Mouse (Mus musculus) heart, adult 2 months (tissue): ENCODE data around the gene Alg3. TPM values are rescaled to one million over a fixed set of nuclear protein-coding genes. Genes with fewer than 3 reads are reported as not detected.
A peak's percentile ranks its signal among the peaks of the same experiment; 100 is the strongest.

Experiments used
- DNase-seq, 2 experiments: peaks; one replicate each; pipeline ENCODE4 v3.0.0; 2021
- H3K27ac ChIP-seq: fragments of 200-600 bp; 2 replicates; pipeline ENCODE4 v1.8.1; 2022
- H3K27me3 ChIP-seq: fragments of 200-500 bp; 2 replicates; pipeline ENCODE4 v1.6.1; 2012; ENCODE audit warnings: mild to moderate bottlenecking, low read length, inconsistent platforms, mixed read lengths; ENCODE audit not compliant: control insufficient read depth, insufficient read depth
- H3K36me3 ChIP-seq: fragments of 200-500 bp; 2 replicates; pipeline ENCODE4 v1.6.1; 2012; ENCODE audit warnings: low read length, inconsistent platforms; ENCODE audit not compliant: control insufficient read depth, insufficient read depth
- H3K4me1 ChIP-seq: fragments of 200-500 bp; 2 replicates; pipeline ENCODE4 v1.6.1; 2011; ENCODE audit warnings: low read length; ENCODE audit not compliant: control insufficient read depth, insufficient read depth
- H3K4me3 ChIP-seq: fragments of 200-600 bp; 2 replicates; pipeline ENCODE4 v1.8.1; 2022
- H3K79me2 ChIP-seq: fragments of 200-500 bp; replicated peaks from 2 replicates; pipeline ENCODE4 v1.6.1; 2012; ENCODE audit warnings: mild to moderate bottlenecking, inconsistent platforms, low read length, moderate library complexity, mixed read lengths; ENCODE audit not compliant: control insufficient read depth, insufficient read depth
- H3K9ac ChIP-seq: fragments of 200-500 bp; 2 replicates; pipeline ENCODE4 v1.6.1; 2012; ENCODE audit warnings: low read depth, mild to moderate bottlenecking, control low read depth, inconsistent platforms, low read length, mixed read lengths
- CTCF ChIP-seq: fragments of 200-600 bp; IDR thresholded peaks from 2 replicates; pipeline ENCODE4 v1.8.1; 2022; ENCODE audit warnings: antibody characterized with exemption, mild to moderate bottlenecking, moderate library complexity
- EP300 ChIP-seq: fragments of 200-500 bp; IDR thresholded peaks from 2 replicates; pipeline ENCODE4 v1.6.1; 2011; ENCODE audit warnings: low read depth, low read length, control low read depth; ENCODE audit not compliant: insufficient read depth
- POLR2A ChIP-seq: fragments of 200-500 bp; IDR thresholded peaks from 2 replicates; pipeline ENCODE4 v1.6.1; 2011; ENCODE audit warnings: mild to moderate bottlenecking, low read depth, low read length, control low read depth; ENCODE audit not compliant: insufficient read depth
- WGBS: fragments of 180-500 bp; shearing (Covaris S2); methylation state at CpG from one replicate; pipeline ENCODE4 v1.1.7; 2018; 5-methylcytosine and 5-hydroxymethylcytosine counted together
- intact Hi-C: fragments of 180-260 bp; cut with DNase I; formaldehyde crosslinking; loops from one replicate; pipeline ENCODE4 v1.15.1; 2025
- long read RNA-seq: library from polyadenylated mRNA; stranded (forward); transcript quantifications from one replicate; pipeline ENCODE4 v2.0.0, GENCODE M21; 2021
- polyA plus RNA-seq: library from polyadenylated mRNA; depleted of rRNA; stranded (reverse); fragments of >200 nt; gene quantifications from 2 replicates; pipeline ENCODE4 v1.2.3, GENCODE M21; 2012; rRNA removed
- total RNA-seq, 2 experiments: library from RNA; stranded (reverse); gene quantifications; 2 replicates each; pipeline ENCODE4 v1.2.3; 2021

Gene Alg3
- total RNA-seq, result 10 to 100 TPM in 1 of 2 experiments, 1 to 10 TPM in 1; 9.9 to 10.4 TPM
- 19.2 and 19.5 TPM in 2 replicates for polyA plus RNA-seq
- long read RNA-seq, transcript Alg3-201 (9 exons, 1,451 nt), result major isoform, 10 of 11 reads
- long read RNA-seq, partial matches to known transcripts, result 0 of 11 reads
- long read RNA-seq, other reads (novel, unspliced or antisense), result 0 of 11 reads

- no peaks in the 10 kb centered on the region for H3K79me2 ChIP-seq
- 2% methylated on average over 41 of the region's 41 CpGs for WGBS
- intact Hi-C loops, result loop anchor here (1.0 to 5.0 kb wide), 4 partner anchors 9 to 113 kb away; partner anchors contain the start of genes Abcf3, Dvl3 and Eif2b5
Measured at GRCm38 (mm10) chr16:20611357-20612227, at the start of gene Alg3, which contains the start of the genes Eef1akmt4 and Gm49333. Gene Alg3, minus strand, starts transcription at chr16:20611735. Gene Eef1akmt4, plus strand, starts transcription at chr16:20611593. Gene Gm49333, plus strand, starts transcription at chr16:20611610.

GRCm38 (mm10) chr16:20657661-20658060 lies 46.1 kb upstream of the Alg3 start:
- intact Hi-C loops, result no loop called here
- DNase-seq, result no peak
- no peak overlapping the region for H3K27ac ChIP-seq
- TF ChIP-seq POLR2A, result no peak
- no peak for TF ChIP-seq EP300
- no peak for TF ChIP-seq CTCF
- H3K4me3 ChIP-seq, result no peak overlapping the region
- H3K27me3 ChIP-seq, result no peaks in the 10 kb centered on the region
- peaks cover 1% of the 10 kb centered on the region; the same call in 1 of the 2 replicates for H3K4me1 ChIP-seq
- H3K9ac ChIP-seq, result no peak overlapping the region
- H3K79me2 ChIP-seq, result peaks cover 1% of the 10 kb centered on the region; the same call in 1 of the 2 replicates
- 82% methylated on average over 4 of the region's 4 CpGs for WGBS
- H3K36me3 ChIP-seq, result peaks cover 5% of the 10 kb centered on the region

More at GRCm38 (mm10) chr16:20611357-20612227, at the start of gene Alg3, which contains the start of the genes Eef1akmt4 and Gm49333:
- H3K36me3 ChIP-seq, result no peaks in the 10 kb centered on the region
- H3K27ac ChIP-seq, result peak within 1 kb of the TSS; percentile 74
- H3K9ac ChIP-seq, result peak within 1 kb of the TSS; percentile 92
- H3K4me1 ChIP-seq, result peaks cover 1% of the 10 kb centered on the region
- peak; percentile 88 to 93 for DNase-seq
- TF ChIP-seq POLR2A (peak; percentile 51), EP300 (no peak), CTCF (peak; percentile 25; the same call in 1 of the 2 replicates)
- peak within 1 kb of the TSS; percentile 61 for H3K4me3 ChIP-seq
- H3K27me3 ChIP-seq, result no peaks in the 10 kb centered on the region

- Histone ChIP-seq H3K27ac (no peak overlapping the region), H3K27me3 (no peaks in the 10 kb centered on the region), H3K36me3 (peaks cover 8% of the 10 kb centered on the region), H3K4me3 (no peak overlapping the region), H3K79me2 (peaks cover 5% of the 10 kb centered on the region), H3K4me1 (peaks cover 4% of the 10 kb centered on the region), H3K9ac (no peak overlapping the region)
- DNase-seq, result no peak
- no peak for TF ChIP-seq POLR2A
- no peak for TF ChIP-seq EP300
- TF ChIP-seq CTCF, result peak; percentile 37
- WGBS, result 43% methylated on average over 2 of the region's 2 CpGs
- intact Hi-C loops, result loop anchor here (2.0 to 5.0 kb wide), 2 partner anchors 105 to 136 kb away; partner anchors contain the start of genes Abcf3 and Dvl3
Measured at GRCm38 (mm10) chr16:20653315-20653714, 41.8 kb upstream of the Alg3 start.

- WGBS, result 4% methylated on average over 12 of the region's 12 CpGs
- H3K4me1 ChIP-seq, result peaks cover 4% of the 10 kb centered on the region
- H3K4me3 ChIP-seq, result peak overlapping the region; percentile 75
- DNase-seq, result no peak
- peaks cover 8% of the 10 kb centered on the region for H3K36me3 ChIP-seq
- H3K9ac ChIP-seq, result peak overlapping the region; percentile 84
- H3K79me2 ChIP-seq, result peaks cover 5% of the 10 kb centered on the region
- TF ChIP-seq EP300 (no peak), POLR2A (no peak), CTCF (no peak)
- intact Hi-C loops, result loop anchor here (1.0 to 5.0 kb wide), 5 partner anchors 20 to 135 kb away; partner anchors contain the start of genes Abcf3 and Dvl3
- H3K27ac ChIP-seq, result peak overlapping the region; percentile 88
- no peaks in the 10 kb centered on the region; the same call in 1 of the 2 replicates for H3K27me3 ChIP-seq
Measured at GRCm38 (mm10) chr16:20651947-20652310, 40.4 kb upstream of the Alg3 start.

GRCm38 (mm10) chr16:20651076-20651946 lies 39.8 kb upstream of the Alg3 start, which contains the start of gene Psmd2:
Gene Psmd2, plus strand, starts transcription at chr16:20651652.
- Histone ChIP-seq H3K9ac (peak within 1 kb of the TSS; percentile 84), H3K4me3 (peak within 1 kb of the TSS; percentile 75), H3K4me1 (peaks cover 4% of the 10 kb centered on the region), H3K79me2 (peaks cover 5% of the 10 kb centered on the region), H3K27ac (peak within 1 kb of the TSS; percentile 88), H3K27me3 (no peaks in the 10 kb centered on the region; the same call in 1 of the 2 replicates), H3K36me3 (peaks cover 8% of the 10 kb centered on the region)
- TF ChIP-seq EP300, result peak; percentile 81; the same call in 1 of the 2 replicates
- TF ChIP-seq POLR2A, result peak; percentile 97
- peak; percentile 16 for TF ChIP-seq CTCF
- intact Hi-C loops, result loop anchor here (1.0 to 5.0 kb wide), 4 partner anchors 21 to 134 kb away; partner anchors contain the start of gene Dvl3
- 2% methylated on average over 46 of the region's 46 CpGs for WGBS
- DNase-seq, result peak; percentile 97 to 100
